Mouse (Mus musculus) central nervous system, embryonic 11.5 days (tissue): Measurements from ENCODE around the gene Yeats2. TPM values are rescaled to one million over a fixed set of nuclear protein-coding genes. Genes with fewer than 3 reads are reported as not detected.

Experiments
- polyA plus RNA-seq: library from polyadenylated mRNA; depleted of rRNA; stranded (reverse); fragments of >200 nt; gene quantifications from 2 replicates; pipeline ENCODE4 v1.2.3, GENCODE M21; 2012; rRNA removed

Gene Yeats2
- 72.8 and 77.9 TPM in 2 replicates for polyA plus RNA-seq

GRCm38 (mm10) chr16:20140772-20141531 lies at the start of gene Yeats2:
Yeats2 (plus strand) TSS chr16:20141063.

GRCm38 (mm10) chr16:20097069-20097710 lies 43.7 kb upstream of the Yeats2 start, which contains the start of gene Klhl24:
Klhl24 (plus strand) TSS chr16:20097542.

GRCm38 (mm10) chr16:20240468-20241414 lies 99.9 kb downstream of the Yeats2 start, which contains the start of gene Map6d1:
Map6d1 (minus strand) TSS chr16:20241358.

Other genes starting within 250 kb of the Yeats2 start
- gene Klhl6, start 158.0 kb upstream of the Yeats2 start, polyA plus RNA-seq, result 6.9 and 7.3 TPM in 2 replicates
- gene Klhl24, start 43.5 kb upstream of the Yeats2 start, polyA plus RNA-seq, result 19.3 and 32.2 TPM in 2 replicates
- 0.71 and 1.3 TPM in 2 replicates for gene Map6d1, start 100.3 kb downstream of the Yeats2 start, polyA plus RNA-seq
- gene Parl, start 161.3 kb downstream of the Yeats2 start, polyA plus RNA-seq, result 74.6 and 97.9 TPM in 2 replicates
- gene Cyp2ab1, start 184.3 kb downstream of the Yeats2 start, polyA plus RNA-seq, result not detected in 2 replicates